Mouse (Mus musculus) hematopoietic multipotent progenitor cell, adult 10-12 weeks (in vitro differentiated cells): Measurements from ENCODE around the gene Xpo6. TPM values are rescaled to one million over a fixed set of nuclear protein-coding genes. Genes with fewer than 3 reads are reported as not detected.

ENCODE experiments used
- polyA plus RNA-seq: library from polyadenylated mRNA; stranded (reverse); fragments of >175 nt; gene quantifications from 2 replicates; pipeline ENCODE4 v1.2.3, GENCODE M21; 2012; ENCODE audit warnings: low replicate concordance

Xpo6 gene
- polyA plus RNA-seq, result 206 and 227 TPM in 2 replicates

DNA sequence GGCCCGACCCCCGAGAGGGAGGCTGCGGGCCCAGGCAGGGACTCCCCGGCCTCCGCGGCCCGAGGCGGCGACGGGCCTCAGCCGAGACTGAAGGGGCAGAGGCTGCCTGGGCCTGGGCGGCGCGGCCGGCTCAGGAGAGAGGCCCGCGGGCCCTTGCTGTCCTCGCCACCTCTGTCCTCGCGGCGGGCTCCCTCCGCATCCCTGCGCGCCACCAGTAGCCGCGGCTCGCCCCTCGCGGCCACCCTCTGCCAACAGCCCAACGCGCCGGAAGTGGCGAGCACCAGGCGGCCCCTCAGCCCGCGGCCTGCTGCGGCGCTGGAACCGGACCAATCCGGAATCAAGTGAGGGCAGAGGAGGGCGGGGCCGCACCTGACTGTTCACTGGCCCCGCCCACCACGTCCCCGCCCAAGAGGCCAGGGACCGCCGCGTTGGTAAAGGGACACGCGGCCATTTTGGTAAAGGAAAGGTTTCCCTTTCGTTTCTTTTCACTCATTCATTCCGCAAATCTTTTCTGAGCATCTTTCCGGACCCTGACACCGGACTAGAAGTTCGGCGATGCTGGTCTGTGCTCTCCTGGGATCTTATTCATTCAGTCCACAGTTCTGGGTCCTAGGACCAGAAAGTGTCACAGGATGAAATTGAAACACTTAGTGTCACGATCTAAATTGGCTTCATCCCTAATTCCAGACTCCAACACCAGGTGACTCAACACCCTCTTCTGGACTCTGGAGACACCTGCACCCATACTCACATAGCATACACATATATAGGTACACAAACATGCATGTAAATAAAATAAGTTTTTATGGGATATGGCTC lies at the start of gene Xpo6:
Xpo6 (minus strand) TSS at position 324 of the 819 bp plus-strand sequence.

DNA sequence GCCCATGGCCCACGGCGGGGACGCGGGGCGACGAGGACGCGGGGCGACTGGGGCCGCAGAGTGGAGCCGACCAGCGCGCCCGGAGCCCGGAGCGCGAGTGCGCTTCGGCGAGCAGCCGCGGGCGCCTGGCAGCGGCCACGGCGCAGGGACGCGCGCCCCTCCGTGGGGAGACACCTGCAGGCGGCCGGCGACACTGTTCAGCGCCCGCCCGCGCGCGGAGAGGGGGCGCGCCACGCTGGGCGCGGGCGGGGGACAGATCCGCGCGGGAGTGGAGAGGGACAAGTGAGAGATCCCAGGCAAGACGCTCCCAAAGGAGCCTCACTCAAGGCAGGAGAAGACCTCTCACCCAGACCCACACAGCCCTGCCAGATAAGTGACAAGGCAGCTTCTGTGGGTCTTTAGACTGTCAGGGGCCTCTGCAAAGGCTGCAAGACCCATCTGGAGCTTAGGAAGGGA lies 118.0 kb downstream of the Xpo6 start, which contains the start of gene Gsg1l:
Gsg1l (minus strand) TSS at position 126 of the 456 bp plus-strand sequence.

Other genes starting within 250 kb of the Xpo6 start
- gene Gsg1l, start 118.1 kb downstream of the Xpo6 start, polyA plus RNA-seq, result 0.04 and 0.07 TPM in 2 replicates
- 229 and 244 TPM in 2 replicates for gene Sbk1, start 72.1 kb upstream of the Xpo6 start, polyA plus RNA-seq
- gene Lat, start 169.1 kb upstream of the Xpo6 start, polyA plus RNA-seq, result 188 and 207 TPM in 2 replicates
- 66.4 and 139 TPM in 2 replicates for gene Spns1, start 176.9 kb upstream of the Xpo6 start, polyA plus RNA-seq
- 5.1 and 6.6 TPM in 2 replicates for gene Nfatc2ip, start 196.2 kb upstream of the Xpo6 start, polyA plus RNA-seq
- 103 and 270 TPM in 2 replicates for gene Cd19, start 214.4 kb upstream of the Xpo6 start, polyA plus RNA-seq
- 198 and 348 TPM in 2 replicates for gene Rabep2, start 228.3 kb upstream of the Xpo6 start, polyA plus RNA-seq